Mouse (Mus musculus): ENCODE data around the gene Olfr651. TPM values are rescaled to one million over a fixed set of nuclear protein-coding genes. Genes with fewer than 3 reads are reported as not detected.
A peak's percentile ranks its signal among the peaks of the same experiment; 100 is the strongest.
"Not testable (repeated sequence)": the region's sequence is repeated elsewhere in the genome, so short reads cannot be mapped to it uniquely, and the experiment has no call there.

The Olfr651 gene
- polyA plus RNA-seq (2015; fragmentation: Nextera tagmentation; extraction: Ambion mirVana), result not detected in 2 replicates

DNA sequence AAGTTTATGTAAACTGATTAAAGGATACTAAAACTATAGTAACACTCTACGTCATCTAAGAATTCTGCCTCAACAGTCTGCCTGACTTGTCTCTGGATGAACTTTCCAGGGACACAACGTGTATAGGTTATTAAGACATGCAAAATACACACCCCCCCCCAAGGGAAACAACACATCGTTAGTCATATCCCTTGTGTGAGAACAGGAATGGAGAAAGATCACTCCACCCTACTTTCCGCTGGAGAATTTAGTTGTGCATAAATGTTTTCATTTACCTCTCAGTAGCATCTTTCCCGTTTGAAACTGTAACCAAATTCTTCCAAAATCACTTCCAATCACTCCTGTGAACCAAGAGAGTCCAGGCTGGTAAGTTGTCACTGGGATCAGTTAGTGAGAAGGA, at the start of gene Olfr651:
Gene Olfr651, plus strand, starts transcription at position 301 of the 400 bp plus-strand sequence.
- H3K9me3 ChIP-seq, result no peaks in the 10 kb centered on the region
- no peaks in the 10 kb centered on the region for H3K27me3 ChIP-seq
- H3K9ac ChIP-seq (replicated peaks), result no peak within 1 kb of the TSS
- H3K36me3 ChIP-seq, result no peaks in the 10 kb centered on the region
- H3K4me2 ChIP-seq (replicated peaks), result no peak within 1 kb of the TSS
- no peak for ATAC-seq (replicated peaks)
- H3K4me3 ChIP-seq, result no peak within 1 kb of the TSS
- H3K27ac ChIP-seq (replicated peaks), result no peak within 1 kb of the TSS
- no peaks in the 10 kb centered on the region for H3K4me1 ChIP-seq
- WGBS, result 75% methylated on average over 5 of the region's 5 CpGs

- H3K9ac ChIP-seq (replicated peaks); H3K27ac ChIP-seq (replicated peaks); H3K4me3 ChIP-seq; H3K27me3 ChIP-seq; H3K9me3 ChIP-seq; H3K36me3 ChIP-seq; H3K4me2 ChIP-seq (replicated peaks); H3K4me1 ChIP-seq; ATAC-seq (replicated peaks): not testable (repeated sequence)
- WGBS, result 74% methylated on average over 6 of the region's 6 CpGs
Measured at GRCm38 (mm10) chr7:104501186-104501585, 48.7 kb upstream of the Olfr651 start.

GRCm38 (mm10) chr7:104501589-104502371, 48.2 kb upstream of the Olfr651 start:
- no peaks in the 10 kb centered on the region for H3K27me3 ChIP-seq
- H3K36me3 ChIP-seq, result no peaks in the 10 kb centered on the region
- ATAC-seq (replicated peaks), result peak; percentile 94
- no peaks in the 10 kb centered on the region for H3K4me1 ChIP-seq
- 3% methylated on average over 59 of the region's 59 CpGs for WGBS
- no peak overlapping the region for H3K27ac ChIP-seq (replicated peaks)
- H3K4me2 ChIP-seq (replicated peaks), result peak overlapping the region; percentile 55
- peak overlapping the region; percentile 44 for H3K4me3 ChIP-seq
- no peaks in the 10 kb centered on the region for H3K9me3 ChIP-seq
- 0 out of 2 replicates have a peak overlapping the region, but pooled peaks have one; percentile 3 for H3K9ac ChIP-seq (replicated peaks)

- H3K9ac ChIP-seq (replicated peaks); ATAC-seq (replicated peaks); H3K4me3 ChIP-seq: not testable (repeated sequence)
Measured at GRCm38 (mm10) chr7:104507421-104508065, 42.4 kb upstream of the Olfr651 start, which contains the start of gene Trim30d. Gene Trim30d, minus strand, starts transcription at chr7:104507849.

DNA sequence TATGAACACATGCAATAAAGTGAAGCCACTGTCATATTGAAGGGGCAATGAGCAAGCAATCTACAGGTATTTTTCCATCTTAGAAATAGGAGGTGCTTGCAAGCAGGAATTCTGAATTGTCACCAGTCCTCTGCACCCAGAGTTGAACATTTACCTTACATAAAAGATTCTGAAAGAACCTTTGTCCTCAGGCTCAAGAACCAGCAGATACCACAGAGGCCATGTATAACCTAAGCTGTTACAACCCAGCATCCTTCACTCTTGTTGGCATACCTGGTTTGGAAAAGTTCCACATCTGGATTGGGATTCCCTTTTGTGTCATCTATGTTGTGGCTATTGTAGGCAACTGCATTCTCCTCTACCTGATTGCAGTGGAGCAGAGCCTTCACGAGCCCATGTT, 2.8 kb downstream of the Olfr651 start:
- Histone ChIP-seq H3K36me3 (no peaks in the 10 kb centered on the region), H3K4me1 (no peaks in the 10 kb centered on the region), H3K27me3 (no peaks in the 10 kb centered on the region), H3K4me3 (no peak overlapping the region), H3K4me2 (replicated peaks) (no peak overlapping the region), H3K9ac (replicated peaks) (no peak overlapping the region), H3K27ac (replicated peaks) (no peak overlapping the region), H3K9me3 (no peaks in the 10 kb centered on the region)
- 83% methylated on average over 1 of the region's 1 CpGs for WGBS
- no peak for ATAC-seq (replicated peaks)

More at GRCm38 (mm10) chr7:104507421-104508065, 42.4 kb upstream of the Olfr651 start, which contains the start of gene Trim30d:
- not testable (repeated sequence) for H3K4me2 ChIP-seq (replicated peaks); H3K27ac ChIP-seq (replicated peaks); H3K4me1 ChIP-seq; H3K36me3 ChIP-seq; H3K27me3 ChIP-seq; H3K9me3 ChIP-seq

GRCm38 (mm10) chr7:104560601-104561000, 10.7 kb downstream of the Olfr651 start, which contains the start of gene Olfr652:
Gene Olfr652, plus strand, starts transcription at chr7:104560901.
- H3K4me1 ChIP-seq, result no peaks in the 10 kb centered on the region
- H3K4me2 ChIP-seq (replicated peaks), result no peak within 1 kb of the TSS
- no peak within 1 kb of the TSS for H3K9ac ChIP-seq (replicated peaks)
- H3K36me3 ChIP-seq, result no peaks in the 10 kb centered on the region
- no peaks in the 10 kb centered on the region for H3K27me3 ChIP-seq
- H3K4me3 ChIP-seq, result no peak within 1 kb of the TSS
- ATAC-seq (replicated peaks), result no peak
- H3K27ac ChIP-seq (replicated peaks), result no peak within 1 kb of the TSS
- no peaks in the 10 kb centered on the region for H3K9me3 ChIP-seq

DNA sequence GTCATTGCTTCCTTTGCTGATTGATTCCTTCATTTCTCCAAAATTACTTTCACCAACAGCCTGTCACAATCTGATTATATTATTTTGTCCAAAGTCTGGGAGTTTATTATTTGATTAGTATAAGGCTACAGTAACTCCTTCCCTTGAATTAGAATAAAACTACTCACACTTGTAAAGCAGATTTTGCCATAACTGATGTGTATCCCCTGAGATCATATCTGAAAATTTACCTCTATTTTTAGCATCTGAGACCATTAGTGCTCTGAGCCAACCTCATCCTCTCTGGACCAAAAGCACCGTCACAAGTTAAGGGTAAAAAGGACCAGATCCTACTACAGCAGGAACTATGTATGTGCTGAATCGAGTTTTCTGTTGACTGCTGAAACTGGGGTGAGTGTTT, 27.1 kb downstream of the Olfr651 start, which contains the start of gene Olfr653:
Gene Olfr653, plus strand, starts transcription at position 301 of the 400 bp plus-strand sequence.
- H3K27ac ChIP-seq (replicated peaks), result no peak within 1 kb of the TSS
- ATAC-seq (replicated peaks), result no peak
- no peak within 1 kb of the TSS for H3K9ac ChIP-seq (replicated peaks)
- no peaks in the 10 kb centered on the region for H3K4me1 ChIP-seq
- WGBS, result 78% methylated on average over 2 of the region's 2 CpGs
- H3K4me3 ChIP-seq, result no peak within 1 kb of the TSS
- H3K9me3 ChIP-seq, result no peaks in the 10 kb centered on the region
- no peaks in the 10 kb centered on the region for H3K36me3 ChIP-seq
- H3K27me3 ChIP-seq, result no peaks in the 10 kb centered on the region
- H3K4me2 ChIP-seq (replicated peaks), result no peak within 1 kb of the TSS

DNA sequence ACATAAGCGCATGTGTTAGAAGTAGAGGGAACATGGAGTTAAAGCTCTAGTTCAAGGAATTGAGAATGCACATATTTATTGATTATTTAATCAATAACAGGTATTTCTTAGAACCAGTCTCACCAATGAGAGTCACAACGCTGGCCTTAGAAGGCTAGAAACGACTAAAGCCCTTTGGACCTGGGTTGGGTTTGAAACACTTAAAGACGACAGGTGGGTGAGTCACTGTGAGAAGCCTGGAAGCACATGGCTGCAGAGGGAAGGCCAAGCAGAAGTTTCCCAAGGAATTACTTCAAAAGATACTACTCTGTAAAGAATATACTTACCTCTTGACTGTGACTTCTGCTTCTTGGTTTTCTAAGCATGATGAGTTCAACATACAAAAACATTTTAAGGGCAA, 30.9 kb downstream of the Olfr651 start:
- no peak for ATAC-seq (replicated peaks)
- WGBS, result 90% methylated on average over 4 of the region's 4 CpGs

GRCm38 (mm10) chr7:104581429-104581828, 31.5 kb downstream of the Olfr651 start:
- H3K4me3 ChIP-seq, result no peak overlapping the region
- no peak for ATAC-seq (replicated peaks)
- 89% methylated on average over 4 of the region's 4 CpGs for WGBS
- H3K27me3 ChIP-seq, result no peaks in the 10 kb centered on the region
- no peaks in the 10 kb centered on the region for H3K9me3 ChIP-seq
- no peak overlapping the region for H3K9ac ChIP-seq (replicated peaks)
- H3K27ac ChIP-seq (replicated peaks), result no peak overlapping the region
- no peaks in the 10 kb centered on the region for H3K4me1 ChIP-seq
- no peaks in the 10 kb centered on the region for H3K36me3 ChIP-seq
- H3K4me2 ChIP-seq (replicated peaks), result no peak overlapping the region

More for the DNA sequence above, 30.9 kb downstream of the Olfr651 start:
- Histone ChIP-seq H3K27me3 (no peaks in the 10 kb centered on the region), H3K27ac (replicated peaks) (no peak overlapping the region), H3K4me3 (no peak overlapping the region), H3K9ac (replicated peaks) (no peak overlapping the region), H3K4me1 (no peaks in the 10 kb centered on the region), H3K9me3 (no peaks in the 10 kb centered on the region), H3K36me3 (no peaks in the 10 kb centered on the region), H3K4me2 (replicated peaks) (no peak overlapping the region)

DNA sequence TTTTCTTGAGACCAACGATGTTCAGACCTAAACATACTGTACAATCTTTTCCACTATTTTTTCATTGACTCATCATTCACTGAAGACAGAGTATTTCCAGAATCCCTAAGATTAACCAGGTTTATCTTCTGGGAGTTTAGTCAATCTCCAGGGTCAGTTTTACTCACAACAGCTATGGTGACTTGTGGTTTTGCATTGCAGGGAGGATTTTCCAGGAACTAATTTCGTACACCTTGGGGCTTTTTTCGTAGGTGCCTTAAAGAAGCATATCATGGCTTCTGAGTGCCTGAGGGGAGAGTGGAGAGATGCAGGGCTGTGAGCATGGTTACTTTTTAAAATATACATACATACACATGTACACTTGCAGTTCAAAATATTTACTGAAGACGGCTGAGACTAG, 36.8 kb downstream of the Olfr651 start, which contains the start of gene Olfr654:
Gene Olfr654, plus strand, starts transcription at position 301 of the 400 bp plus-strand sequence.
- Histone ChIP-seq H3K9me3 (no peaks in the 10 kb centered on the region), H3K9ac (replicated peaks) (no peak within 1 kb of the TSS), H3K27ac (replicated peaks) (no peak within 1 kb of the TSS), H3K36me3 (no peaks in the 10 kb centered on the region), H3K4me3 (no peak within 1 kb of the TSS), H3K4me2 (replicated peaks) (no peak within 1 kb of the TSS), H3K4me1 (no peaks in the 10 kb centered on the region), H3K27me3 (no peaks in the 10 kb centered on the region)
- no peak for ATAC-seq (replicated peaks)
- 93% methylated on average over 4 of the region's 4 CpGs for WGBS

DNA sequence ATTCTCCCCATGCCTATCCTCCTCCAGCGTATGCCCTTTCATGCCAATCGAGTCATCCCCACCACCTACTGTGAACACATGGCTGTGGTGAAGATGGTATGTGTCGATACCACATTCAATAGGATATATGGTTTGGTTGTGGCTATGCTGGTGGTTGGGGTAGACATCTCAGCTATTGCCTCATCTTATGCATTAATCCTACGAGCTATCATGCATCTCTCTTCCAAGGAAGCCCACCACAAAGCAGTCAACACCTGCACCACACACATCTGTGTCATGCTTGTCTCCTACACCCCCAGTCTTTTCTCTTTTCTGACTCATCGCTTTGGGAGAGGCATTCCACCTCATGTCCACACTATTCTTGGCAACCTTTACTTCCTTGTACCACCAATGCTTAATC, 38.3 kb downstream of the Olfr651 start:
- Histone ChIP-seq H3K9ac (replicated peaks) (no peak overlapping the region), H3K9me3 (no peaks in the 10 kb centered on the region), H3K4me3 (no peak overlapping the region), H3K4me1 (no peaks in the 10 kb centered on the region), H3K27ac (replicated peaks) (no peak overlapping the region), H3K4me2 (replicated peaks) (no peak overlapping the region), H3K27me3 (no peaks in the 10 kb centered on the region), H3K36me3 (no peaks in the 10 kb centered on the region)
- no peak for ATAC-seq (replicated peaks)
- WGBS, result 86% methylated on average over 5 of the region's 5 CpGs

DNA sequence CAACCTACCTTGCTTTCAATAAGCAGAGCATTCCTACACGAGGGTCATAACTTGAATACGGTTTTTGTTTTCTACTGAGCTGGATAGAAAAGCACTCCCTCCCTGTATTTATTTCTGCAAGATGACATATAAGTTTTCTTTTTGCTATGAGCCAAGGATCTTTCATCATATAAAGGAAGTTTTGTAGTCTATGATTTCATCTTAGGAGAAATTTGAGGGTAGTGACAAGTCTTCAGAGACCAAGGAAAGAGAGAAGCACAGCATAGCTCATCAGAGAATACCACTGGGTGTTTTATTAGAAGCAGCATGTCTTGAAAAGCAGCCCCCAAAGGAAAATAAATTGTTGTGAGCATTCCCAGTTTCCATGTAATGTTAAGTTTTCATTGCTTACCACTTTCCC, 51.7 kb downstream of the Olfr651 start, which contains the start of gene Olfr655:
Gene Olfr655, minus strand, starts transcription at position 101 of the 400 bp plus-strand sequence.
- H3K4me2 ChIP-seq (replicated peaks), result no peak within 1 kb of the TSS
- H3K27ac ChIP-seq (replicated peaks), result no peak within 1 kb of the TSS
- no peaks in the 10 kb centered on the region for H3K36me3 ChIP-seq
- H3K4me1 ChIP-seq, result no peaks in the 10 kb centered on the region
- H3K9me3 ChIP-seq, result no peaks in the 10 kb centered on the region
- H3K9ac ChIP-seq (replicated peaks), result no peak within 1 kb of the TSS
- 91% methylated on average over 2 of the region's 2 CpGs for WGBS
- H3K27me3 ChIP-seq, result no peaks in the 10 kb centered on the region
- H3K4me3 ChIP-seq, result no peak within 1 kb of the TSS
- no peak for ATAC-seq (replicated peaks)
